Mouse (Mus musculus) mouse trophoblast stem cell (cell line): ENCODE results near the gene Olfr372.
"Not testable (repeated sequence)": the region's sequence is repeated elsewhere in the genome, so short reads cannot be mapped to it uniquely, and the experiment has no call there.

Experiments
- in situ Hi-C, 2 experiments: fragments of 300-500 bp; cut with MseI, MboI; formaldehyde crosslinking; loops; 2 replicates in 1 of 2; 3 replicates in 1 of 2; pipeline ENCODE4 v1.15.1; 2025

The Olfr372 gene

GRCm38 (mm10) chr8:72040918-72041317 is at the start of gene Olfr372:
Olfr372 (plus strand) TSS chr8:72041218.
- in situ Hi-C loops: not testable (repeated sequence)

GRCm38 (mm10) chr8:71999434-71999833 is 41.6 kb upstream of the Olfr372 start:
- in situ Hi-C loops: no loop called here

- in situ Hi-C loops: loop anchor here (10.0 to 25.0 kb wide), 3 partner anchors 205 to 863 kb away; no protein-coding TSS in a partner anchor
These were observed 40.8 kb upstream of the Olfr372 start for GRCm38 (mm10) chr8:72000223-72000622.

- in situ Hi-C loops: loop anchor here (10.0 to 25.0 kb wide), 3 partner anchors 202 to 866 kb away; no protein-coding TSS in a partner anchor
These were observed 38.1 kb upstream of the Olfr372 start for GRCm38 (mm10) chr8:72002942-72003341.

GRCm38 (mm10) chr8:72005912-72006311 is 35.1 kb upstream of the Olfr372 start:
- in situ Hi-C loops: loop anchor here (10.0 to 25.0 kb wide), 3 partner anchors 199 to 869 kb away; no protein-coding TSS in a partner anchor

- in situ Hi-C loops: loop anchor here (10.0 to 25.0 kb wide), 3 partner anchors 198 to 869 kb away; no protein-coding TSS in a partner anchor
These were observed 34.3 kb upstream of the Olfr372 start for GRCm38 (mm10) chr8:72006763-72007162.

GRCm38 (mm10) chr8:72008134-72008641 is 32.8 kb upstream of the Olfr372 start:
- in situ Hi-C loops: loop anchor here (10.0 to 25.0 kb wide), 3 partner anchors 197 to 871 kb away; no protein-coding TSS in a partner anchor

- in situ Hi-C loops: loop anchor here (10.0 to 25.0 kb wide), 3 partner anchors 195 to 872 kb away; no protein-coding TSS in a partner anchor
These were observed 31.5 kb upstream of the Olfr372 start, which contains the start of gene Cyp4f18 for GRCm38 (mm10) chr8:72009473-72009872. Cyp4f18 (minus strand) TSS chr8:72009626.

- in situ Hi-C loops: loop anchor here (5.0 to 25.0 kb wide), 3 partner anchors 79 to 876 kb away; no protein-coding TSS in a partner anchor
These were observed 27.4 kb upstream of the Olfr372 start for GRCm38 (mm10) chr8:72013506-72014228.

GRCm38 (mm10) chr8:72017339-72017738 is 23.7 kb upstream of the Olfr372 start:
- in situ Hi-C loops: loop anchor here (25.0 kb wide), 2 partner anchors 255 to 880 kb away; no protein-coding TSS in a partner anchor

- in situ Hi-C loops: loop anchor here (25.0 kb wide), 2 partner anchors 256 to 881 kb away; no protein-coding TSS in a partner anchor
These were observed 22.9 kb upstream of the Olfr372 start for GRCm38 (mm10) chr8:72018141-72018540.

- in situ Hi-C loops: loop anchor here (25.0 kb wide), 2 partner anchors 257 to 882 kb away; no protein-coding TSS in a partner anchor
These were observed 22.0 kb upstream of the Olfr372 start for GRCm38 (mm10) chr8:72019022-72019421.

- in situ Hi-C loops: loop anchor here (25.0 kb wide), 2 partner anchors 258 to 883 kb away; no protein-coding TSS in a partner anchor
These were observed 21.2 kb upstream of the Olfr372 start for GRCm38 (mm10) chr8:72019816-72020215.

- in situ Hi-C loops: loop anchor here (25.0 kb wide), 2 partner anchors 263 to 888 kb away; no protein-coding TSS in a partner anchor
These were observed 16.1 kb upstream of the Olfr372 start for GRCm38 (mm10) chr8:72024886-72025285.

- in situ Hi-C loops: not testable (repeated sequence)
These were observed 8.1 kb upstream of the Olfr372 start for GRCm38 (mm10) chr8:72032926-72033325.

GRCm38 (mm10) chr8:72042493-72042892 is 1.5 kb downstream of the Olfr372 start:
- in situ Hi-C loops: no loop called here

- in situ Hi-C loops: not testable (repeated sequence)
These were observed 13.6 kb downstream of the Olfr372 start for GRCm38 (mm10) chr8:72054633-72055032.

- in situ Hi-C loops: not testable (repeated sequence)
These were observed 16.6 kb downstream of the Olfr372 start for GRCm38 (mm10) chr8:72057643-72058042.

- in situ Hi-C loops: not testable (repeated sequence)
These were observed 25.9 kb downstream of the Olfr372 start for GRCm38 (mm10) chr8:72066819-72067399.

- in situ Hi-C loops: loop anchor here in 1 of 2 experiments (25.0 kb wide), 1 partner anchor 946 kb away; no protein-coding TSS in a partner anchor
These were observed 41.9 kb downstream of the Olfr372 start, which contains the start of gene Olfr373 for GRCm38 (mm10) chr8:72082877-72083276. Olfr373 (plus strand) TSS chr8:72083177.

- in situ Hi-C loops: loop anchor here in 1 of 2 experiments (25.0 kb wide), 1 partner anchor 947 kb away; no protein-coding TSS in a partner anchor
These were observed 43.7 kb downstream of the Olfr372 start for GRCm38 (mm10) chr8:72084744-72085143.
